Mouse (Mus musculus) fat pad, adult 2 months (tissue): ENCODE measurements at regions not wholly inside any gene's neighbourhood (a gene's known extent, or its start where the extent isn't known, plus 50 kb on each side); places are given as distances from the start of the nearest gene placed in this dataset.

Experiments
- DNase-seq: peaks from one replicate; pipeline ENCODE4 v3.0.0-alpha.2; 2011; ENCODE audit warnings: low read depth, low spot score; ENCODE audit errors: extremely low read depth

DNA sequence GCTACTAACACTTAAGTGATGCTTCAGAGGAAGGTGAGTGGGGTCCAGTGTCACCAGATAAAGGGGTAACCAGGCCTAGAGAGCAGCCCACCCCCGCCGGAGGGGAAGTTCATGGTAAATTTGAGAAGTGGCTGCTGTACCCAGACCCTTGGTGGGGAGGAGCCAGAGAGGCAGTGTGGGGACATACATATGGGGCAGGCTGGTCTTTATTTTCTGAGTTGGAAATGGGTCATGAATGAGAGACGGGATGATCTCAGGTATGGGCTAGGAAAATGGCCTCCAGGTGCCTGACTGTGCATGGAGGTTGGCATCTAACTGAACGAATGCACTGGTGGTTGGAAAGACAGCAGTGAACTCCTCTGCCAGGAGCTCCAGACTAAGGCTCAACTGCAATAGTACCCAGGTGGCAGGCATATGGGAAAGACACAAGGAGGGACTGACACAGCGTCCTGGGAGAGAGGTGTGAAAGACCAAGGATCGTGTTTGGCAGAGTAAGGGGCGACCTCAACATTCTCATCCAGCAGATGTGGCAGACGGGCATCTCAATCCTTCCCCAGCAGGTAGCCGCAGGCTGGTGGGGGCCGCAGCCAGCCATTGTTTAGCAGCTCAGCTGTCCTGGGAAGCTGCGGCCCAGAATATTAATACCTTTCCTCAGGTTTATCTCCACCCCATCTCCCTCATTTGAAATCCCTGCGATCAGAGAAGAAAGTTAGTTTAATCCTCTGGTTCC, 387.7 kb downstream of the Rps24 start:
- DNase-seq, result no peak

DNA sequence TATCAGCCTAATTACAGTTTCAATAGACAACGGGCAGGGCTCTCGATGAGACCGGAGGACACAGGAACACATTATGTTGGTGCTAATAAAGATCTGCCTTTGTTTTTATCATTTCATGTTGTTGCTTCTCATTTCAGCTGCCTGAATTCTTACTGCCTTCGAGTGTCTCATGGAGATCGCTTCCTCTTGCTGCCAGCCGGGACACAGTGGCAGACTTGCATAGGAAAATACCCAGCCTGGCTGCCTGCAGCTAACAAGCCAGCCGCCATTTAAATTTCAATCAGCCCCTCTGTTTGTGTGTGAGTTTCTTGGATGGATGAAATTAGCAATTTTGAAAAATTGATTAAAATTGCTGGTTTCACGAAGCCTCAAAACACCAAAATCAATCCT, 388.2 kb downstream of the Rps24 start:
- DNase-seq, result no peak

DNA sequence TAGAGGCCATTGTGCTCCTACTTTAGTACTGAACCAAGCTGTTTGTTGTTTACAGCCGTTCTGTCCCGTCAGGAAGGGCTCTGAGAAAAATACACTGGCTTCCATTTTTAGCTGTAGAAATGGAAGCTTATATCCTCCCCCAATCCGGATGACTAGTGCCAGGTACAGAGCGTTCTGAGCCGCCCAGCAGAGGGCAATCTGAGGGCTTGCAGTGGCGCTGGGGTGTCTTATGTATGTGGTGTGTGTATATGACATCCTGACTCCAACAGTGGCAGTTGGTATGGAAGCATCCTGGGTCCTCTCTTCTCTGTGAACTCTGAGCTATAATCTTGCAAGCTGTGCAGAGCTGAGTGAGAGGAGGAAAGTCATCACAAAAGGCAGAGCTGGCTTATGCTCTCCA, 389.0 kb downstream of the Rps24 start:
- no peak for DNase-seq

DNA sequence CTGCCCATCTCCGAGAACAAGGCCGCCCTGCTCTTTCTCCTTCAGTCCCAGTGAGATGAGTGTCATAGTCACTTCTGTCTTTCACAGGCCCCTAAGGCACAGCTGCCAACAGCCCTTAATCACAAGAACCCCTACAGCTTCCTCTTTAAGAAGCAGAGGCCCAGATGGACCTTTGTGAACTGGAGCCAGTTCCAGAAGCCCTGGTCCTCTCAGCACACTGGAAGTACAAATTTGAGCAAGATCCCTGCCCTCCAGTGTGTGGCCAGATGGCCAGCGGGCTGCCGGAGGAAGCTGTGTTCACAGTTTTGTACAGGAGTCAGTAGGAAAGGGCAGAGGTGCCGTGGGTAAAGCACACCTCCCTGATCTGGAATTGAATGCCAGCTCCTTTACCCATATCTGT, 389.6 kb downstream of the Rps24 start:
- DNase-seq, result no peak

DNA sequence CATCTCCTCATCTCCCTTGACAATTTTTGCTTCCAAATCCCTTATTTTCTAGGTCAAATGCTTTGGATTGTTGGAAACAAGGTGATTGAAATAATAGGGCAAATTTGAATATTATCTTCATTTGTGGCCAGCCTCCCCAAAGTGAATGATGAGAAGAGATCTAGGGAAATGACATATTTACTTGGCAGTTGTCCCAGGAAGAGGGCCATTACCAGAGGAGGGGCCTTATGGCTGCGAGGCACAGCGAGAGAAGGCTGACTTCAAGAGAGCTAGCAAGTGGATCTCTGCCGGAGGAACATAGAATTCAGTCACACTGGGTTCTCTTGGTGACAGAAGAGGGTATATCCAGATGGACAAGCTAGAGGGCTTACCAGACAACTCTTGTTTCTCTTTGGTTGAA, 390.9 kb downstream of the Rps24 start:
- DNase-seq, result no peak

DNA sequence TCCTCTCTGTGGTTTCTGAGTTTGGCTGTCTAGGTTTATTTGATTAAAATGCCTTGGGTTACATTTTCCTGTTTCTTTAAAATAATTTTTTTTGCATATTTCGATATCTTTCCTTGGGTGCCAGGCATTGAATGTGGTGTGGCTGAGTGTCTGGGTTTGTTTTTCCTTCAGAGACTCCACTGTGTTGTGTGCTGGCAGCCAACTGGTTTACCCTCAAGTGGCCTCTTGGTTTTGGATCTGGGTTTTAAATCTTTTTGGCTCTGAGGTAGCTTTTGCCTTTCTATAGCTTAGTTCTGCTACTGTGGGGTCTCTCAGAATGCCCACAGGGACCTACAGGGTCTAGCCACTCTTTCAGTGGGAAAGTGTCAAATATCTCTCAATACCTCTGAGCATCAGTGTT, 399.2 kb downstream of the Rps24 start:
- DNase-seq, result no peak

DNA sequence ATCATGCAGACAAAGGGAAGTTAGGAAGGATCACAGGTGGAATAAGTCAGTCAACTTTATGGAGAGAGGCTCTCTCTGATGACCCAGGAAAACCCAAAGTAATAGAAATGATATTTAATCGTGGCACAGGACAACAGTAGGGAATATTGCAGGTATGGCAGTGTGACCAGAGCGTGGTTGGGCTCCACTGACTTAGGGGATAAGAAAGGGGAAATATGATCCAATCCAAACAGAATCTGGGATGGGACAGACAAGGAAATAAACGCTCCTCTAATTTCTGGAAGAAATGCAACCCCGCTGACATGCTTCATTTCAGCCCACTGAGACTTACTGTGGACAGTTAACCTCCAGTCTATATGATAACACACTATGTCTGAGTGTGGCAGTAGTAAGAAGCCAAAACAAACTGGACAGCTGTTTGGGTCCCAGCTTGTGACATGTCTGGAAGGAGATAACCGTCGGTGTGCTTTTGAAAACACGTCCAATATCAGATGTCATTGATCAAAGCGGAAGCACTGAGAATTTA, 400.0 kb downstream of the Rps24 start:
- no peak for DNase-seq

DNA sequence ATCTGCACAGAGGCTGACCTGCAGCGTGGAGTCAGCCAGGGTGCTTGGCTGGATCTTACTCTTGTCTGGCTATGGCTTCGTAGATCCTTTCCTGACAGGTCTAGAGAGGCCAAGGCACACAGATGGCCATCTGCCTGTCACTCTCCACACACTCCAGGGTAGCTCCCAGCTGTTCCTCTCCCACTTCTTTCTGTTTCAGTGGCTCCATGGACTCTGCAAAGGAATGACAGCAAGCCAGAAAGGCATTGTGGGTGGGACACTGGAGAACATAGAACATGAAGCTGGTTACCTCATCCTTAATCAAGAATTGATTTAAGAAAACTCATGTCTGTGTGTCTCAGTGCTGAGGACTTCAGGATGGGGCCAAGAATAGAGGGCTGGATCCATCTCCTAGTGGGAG, 403.9 kb downstream of the Rps24 start:
- DNase-seq, result no peak

DNA sequence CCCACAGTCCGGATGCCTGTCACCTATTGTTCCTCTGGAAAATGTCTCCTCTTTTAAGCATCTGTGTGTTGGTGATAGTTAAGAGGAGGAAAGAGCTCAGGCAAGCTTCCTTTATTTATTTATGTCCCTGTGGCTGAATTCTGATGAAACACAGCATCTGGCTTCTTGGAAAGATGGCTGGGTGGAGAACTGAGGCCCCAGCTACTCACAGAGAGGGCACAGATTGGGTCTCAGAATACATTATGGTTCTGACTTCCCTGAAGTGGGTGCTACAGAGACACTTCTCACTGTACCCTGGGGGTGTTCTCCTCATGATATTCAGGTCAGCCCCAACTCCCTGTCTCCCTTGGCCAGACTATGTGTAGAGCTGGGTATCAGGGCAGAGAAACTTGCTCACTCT, 408.3 kb downstream of the Rps24 start:
- DNase-seq, result no peak

DNA sequence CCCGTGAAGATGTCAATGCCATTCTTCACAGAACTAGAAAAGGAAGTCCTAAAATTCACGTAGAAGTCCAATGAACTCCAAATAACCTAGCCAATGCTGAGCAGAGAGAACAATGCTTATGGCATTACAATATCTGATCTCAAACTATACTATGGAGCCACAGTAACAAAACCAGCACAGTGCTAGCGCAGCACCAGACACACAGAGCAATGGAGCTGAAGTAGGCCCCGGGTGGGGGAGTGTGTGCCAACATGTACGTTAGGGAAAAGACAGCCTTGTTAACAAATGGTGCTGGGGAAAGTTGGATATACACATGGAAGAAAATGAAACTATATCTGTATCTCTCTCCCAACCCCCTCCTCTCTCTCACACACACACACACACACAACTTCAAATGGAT, 409.8 kb downstream of the Rps24 start:
- no peak for DNase-seq

DNA sequence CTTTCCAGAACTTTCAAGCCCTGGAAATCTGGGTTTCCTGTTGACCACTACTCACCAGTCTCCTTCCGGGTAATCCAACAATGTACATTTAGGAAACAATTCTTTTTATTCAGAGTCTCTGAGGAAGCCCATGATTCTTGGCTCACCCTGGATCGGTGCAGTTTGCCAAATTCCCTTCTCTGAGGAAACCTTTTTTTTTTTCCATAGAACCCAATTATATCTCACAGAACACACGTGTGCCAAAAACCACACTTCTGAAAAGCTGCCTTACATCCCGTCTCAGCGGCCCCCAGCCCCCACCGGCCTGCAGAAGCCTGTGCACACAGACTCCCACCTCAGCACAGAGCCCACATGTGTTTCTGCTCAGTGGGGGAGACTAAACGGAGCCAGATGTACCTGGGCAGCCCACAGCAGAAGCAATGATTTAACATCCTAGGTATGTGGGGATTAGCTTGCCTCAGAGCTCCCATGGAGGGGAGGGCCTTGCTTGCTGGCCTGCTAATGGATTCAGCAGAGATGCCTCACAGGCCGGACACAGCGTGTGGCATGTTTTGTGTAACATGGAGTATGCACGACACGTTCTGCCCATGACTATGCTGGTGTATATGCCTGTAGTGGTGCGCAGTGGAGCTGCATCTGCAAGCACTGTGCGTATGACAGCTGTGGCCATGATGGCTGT, 413.7 kb downstream of the Rps24 start:
- no peak for DNase-seq

DNA sequence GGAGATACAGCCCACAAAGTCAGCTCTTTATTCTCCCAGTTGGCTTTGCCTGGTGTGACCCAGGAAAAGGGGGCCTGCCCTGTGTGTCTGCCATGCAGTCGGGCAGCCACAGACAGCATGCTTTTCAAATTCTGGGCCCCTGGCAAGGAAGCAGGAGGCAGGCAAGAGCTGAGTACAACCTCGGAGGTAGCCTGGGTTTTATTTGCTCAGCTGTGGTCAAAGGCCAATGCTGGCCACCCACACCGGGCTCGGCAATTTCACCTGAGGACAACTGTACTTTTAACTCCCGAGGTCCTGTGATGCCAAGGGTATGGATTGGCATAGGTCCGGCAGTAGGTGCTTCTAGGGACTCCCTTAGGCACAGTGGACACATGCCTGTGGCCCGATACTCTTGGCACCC, 414.8 kb downstream of the Rps24 start:
- DNase-seq, result no peak

DNA sequence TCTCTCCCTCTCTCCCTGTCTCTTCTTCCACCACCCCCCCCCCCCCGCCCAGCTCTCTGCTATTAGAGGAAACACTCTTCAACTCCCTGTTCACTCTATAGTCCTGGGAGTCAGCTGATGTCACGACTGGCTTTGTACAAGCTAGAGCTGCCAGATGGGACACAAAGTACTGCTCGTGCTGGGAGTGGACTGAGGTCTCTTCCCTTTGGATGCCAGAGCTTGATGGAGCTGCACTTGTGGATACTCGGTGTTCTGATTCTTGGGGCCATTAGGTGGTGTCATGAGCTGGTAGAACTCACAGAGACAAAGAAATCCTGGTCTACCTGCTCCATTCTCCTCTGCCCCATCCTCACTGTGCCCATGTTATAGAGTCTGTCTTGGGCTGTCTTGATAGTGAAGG, 415.9 kb downstream of the Rps24 start:
- DNase-seq, result no peak

DNA sequence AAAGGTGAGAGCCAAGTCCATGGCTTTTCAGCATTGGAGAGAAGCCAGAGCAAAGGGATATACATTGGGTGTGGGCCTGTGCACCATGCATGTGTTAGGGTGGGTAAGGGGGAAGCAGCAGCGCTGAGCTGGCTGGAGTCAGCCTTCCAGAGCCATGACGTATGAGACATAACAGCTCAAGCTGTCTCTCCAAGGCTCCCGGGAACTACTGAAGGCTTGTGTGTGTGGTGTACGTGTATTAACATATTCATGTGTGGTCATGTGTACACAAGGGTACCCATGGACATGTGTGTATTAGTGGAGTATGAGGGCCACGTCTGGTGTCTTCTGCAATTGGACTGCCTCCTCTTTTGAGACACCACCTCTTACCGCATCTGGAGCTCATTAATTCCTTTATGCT, 417.8 kb downstream of the Rps24 start:
- DNase-seq, result no peak

DNA sequence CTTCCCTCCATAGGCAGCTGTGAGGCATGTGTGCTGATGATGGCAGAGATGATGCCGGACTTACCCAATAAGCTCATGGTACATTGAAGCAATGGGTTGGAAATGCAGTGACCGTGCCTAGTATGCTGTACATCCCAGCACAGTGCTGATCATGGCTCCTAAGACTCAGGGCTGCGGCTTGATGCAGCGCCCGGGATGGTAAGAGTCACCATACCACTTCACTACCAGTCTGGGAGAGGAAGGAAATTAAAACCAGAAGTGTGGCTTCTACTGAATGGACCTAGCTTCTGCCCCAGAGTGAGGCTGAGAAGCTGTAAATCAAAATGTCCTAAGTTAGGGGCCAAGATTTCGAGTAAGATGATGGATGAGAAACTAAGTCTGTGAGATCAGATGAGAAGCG, 420.0 kb downstream of the Rps24 start:
- no peak for DNase-seq

DNA sequence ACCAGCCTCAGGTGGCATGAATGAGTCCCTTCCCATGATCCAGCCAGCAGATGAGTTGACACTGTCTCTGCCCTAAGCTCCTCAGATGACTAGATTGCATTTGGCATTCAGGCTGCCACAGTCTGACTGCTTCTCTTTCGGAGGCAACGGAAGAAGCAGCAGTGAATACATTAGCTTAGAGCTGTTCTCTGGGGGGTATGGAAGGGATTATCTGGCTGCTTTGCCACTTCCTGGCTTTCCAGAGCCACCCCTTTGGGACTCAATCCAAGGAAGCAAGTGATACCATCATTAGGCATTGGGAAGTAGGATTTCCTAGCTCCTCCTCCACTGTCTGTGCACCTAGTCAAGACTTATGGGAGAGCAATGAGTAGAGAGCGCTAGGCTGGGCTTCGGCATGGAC, 421.5 kb downstream of the Rps24 start:
- DNase-seq, result no peak

DNA sequence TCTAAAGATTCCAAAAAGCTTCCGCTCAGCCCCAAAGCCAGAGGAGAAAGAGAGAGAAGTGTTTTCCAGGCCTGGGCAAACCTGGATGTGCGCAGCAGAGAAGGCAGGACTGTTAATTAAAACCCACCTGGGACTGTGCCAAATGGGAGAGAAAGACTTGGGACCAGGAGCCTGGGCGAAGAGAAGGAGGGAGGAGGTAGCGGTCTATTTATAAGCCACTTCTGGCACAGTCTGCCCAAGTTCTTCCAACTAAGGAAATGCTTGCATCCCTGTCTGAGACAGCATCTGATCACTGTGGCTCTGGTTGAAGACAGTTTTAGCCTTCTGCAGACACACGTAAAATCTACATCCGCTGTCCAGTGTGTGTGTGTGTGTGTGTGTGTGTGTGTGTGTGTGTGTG, 424.7 kb downstream of the Rps24 start:
- DNase-seq, result no peak

DNA sequence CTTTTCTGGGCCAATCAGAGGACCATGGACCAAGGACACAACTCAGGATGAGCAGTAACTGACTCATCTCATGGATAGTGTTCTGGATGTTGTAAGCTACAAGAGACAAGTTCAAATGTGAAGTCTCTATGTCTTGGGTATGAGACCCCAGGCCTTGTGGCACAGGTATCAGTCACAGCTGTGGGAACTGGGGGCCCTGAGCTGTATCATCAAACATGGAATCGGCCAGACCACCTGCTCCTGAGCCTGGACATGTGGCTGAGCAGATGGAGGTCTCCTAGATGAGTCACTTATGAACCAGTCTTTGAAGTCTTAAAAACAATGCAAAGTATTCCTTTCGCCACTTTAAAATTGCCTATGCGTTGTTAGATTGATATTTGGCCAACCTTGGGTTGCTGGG, 432.1 kb downstream of the Rps24 start:
- DNase-seq, result no peak

DNA sequence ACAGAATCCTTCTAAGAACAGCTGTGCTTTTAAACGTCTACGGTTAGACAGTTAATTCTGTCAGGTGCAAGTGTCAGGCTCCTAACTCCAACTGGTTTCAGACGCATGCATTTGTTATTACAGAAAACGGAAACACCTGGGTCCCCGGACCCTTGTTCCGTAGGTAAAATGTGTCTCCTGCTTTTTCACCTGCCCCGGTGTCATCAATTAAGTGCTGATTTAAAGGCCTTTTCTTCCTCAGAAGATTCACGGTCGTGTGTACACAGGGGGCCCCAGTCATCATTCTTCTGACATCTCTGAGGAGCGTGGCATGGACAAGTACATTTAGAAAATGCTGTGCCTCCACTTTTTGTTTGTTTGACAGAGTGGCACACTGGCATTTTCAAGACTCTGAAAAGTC, 435.1 kb downstream of the Rps24 start:
- no peak for DNase-seq

DNA sequence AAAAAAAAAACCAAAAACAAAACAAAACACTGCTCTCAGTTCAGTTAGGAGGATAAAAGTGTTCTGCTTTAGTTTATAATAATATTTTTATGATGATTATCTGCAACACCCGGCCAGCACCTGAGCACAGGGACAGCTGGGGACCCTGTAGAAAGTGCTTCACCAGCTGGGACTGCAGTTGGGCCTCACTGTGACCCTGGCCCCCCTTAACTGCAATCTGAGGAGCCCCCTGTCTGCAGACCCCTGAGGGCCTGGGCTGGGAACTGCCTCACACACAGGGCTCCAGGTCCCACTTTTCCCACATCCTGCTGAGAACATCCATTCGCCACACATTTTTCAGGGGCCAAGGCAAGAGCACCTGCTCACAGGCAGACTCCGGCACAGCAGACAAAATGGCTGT, 437.6 kb downstream of the Rps24 start:
- DNase-seq, result no peak

DNA sequence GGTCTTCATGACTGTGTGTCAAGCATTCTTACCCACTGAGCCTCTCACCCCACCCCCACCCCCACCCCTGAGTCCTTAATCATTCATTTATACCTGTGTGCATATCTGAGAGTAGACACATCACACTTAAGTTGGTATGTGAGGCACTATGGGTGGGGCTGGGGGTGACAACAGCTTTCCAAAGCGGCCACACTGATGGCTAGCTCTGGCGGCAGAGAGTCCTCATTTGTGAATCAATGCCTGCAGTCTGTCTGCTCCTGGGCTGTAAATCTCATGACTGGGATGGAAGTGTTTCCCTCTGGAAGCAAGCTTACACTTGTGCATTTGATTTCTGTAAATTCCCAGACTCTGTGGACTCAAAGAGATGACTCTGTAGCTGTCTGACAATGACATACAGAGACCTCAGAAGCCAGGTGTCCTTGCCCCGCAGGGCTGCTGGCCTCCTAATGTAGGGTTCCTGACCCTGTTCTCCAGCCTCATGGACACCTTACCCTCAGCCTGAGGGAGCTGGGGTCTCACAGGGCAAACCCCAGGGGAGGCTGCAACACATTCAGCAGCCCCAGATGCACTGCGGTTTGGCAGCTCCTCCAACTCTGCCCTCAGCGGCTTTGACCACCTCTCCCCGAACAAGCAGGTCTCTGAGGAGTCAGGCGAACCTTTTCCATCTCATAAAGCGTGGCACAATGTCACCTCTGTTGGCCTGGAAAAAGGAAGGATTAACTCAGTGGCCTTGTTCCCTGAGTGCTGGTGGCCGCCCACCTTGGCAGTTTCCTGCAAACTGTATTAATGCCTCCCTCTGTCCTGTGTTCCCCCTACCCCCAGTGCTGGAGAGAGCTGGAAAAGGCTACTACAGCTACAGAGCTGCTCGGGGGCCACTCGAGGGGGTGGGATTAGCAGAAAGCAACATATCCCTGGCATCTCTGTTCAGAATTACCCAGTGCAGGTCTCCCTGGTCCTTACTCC, 439.4 kb downstream of the Rps24 start:
- no peak for DNase-seq

DNA sequence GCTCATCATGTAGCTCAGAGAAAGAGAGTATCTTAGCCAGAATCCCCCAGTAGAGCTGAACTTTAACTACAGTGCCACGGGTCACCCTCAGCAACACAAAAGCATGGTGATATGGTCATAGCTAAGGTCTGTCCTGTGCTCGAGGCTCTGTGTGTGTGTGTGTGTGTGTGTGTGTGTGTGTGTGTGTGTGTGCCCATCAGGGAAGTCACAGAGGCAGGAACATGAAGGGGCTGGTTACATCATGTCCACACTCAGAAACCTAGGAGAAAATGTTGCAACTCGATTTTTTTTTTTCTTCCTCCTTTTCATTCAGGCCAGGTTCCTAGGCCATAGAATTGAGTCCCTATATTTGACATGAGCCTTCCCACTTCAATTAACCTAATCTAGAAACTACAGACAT, 441.8 kb downstream of the Rps24 start:
- DNase-seq, result no peak
